Mouse (Mus musculus) testis, adult 2 months (tissue): ENCODE data around the gene Gkn3.

Experiments
- CTCF ChIP-seq: fragments of 200-500 bp; IDR thresholded peaks from 2 replicates; pipeline ENCODE4 v1.5.1; 2012; ENCODE audit warnings: low read depth, mild to moderate bottlenecking, inconsistent platforms, low read length, moderate library complexity; ENCODE audit not compliant: control insufficient read depth, insufficient read depth, insufficient replicate concordance
- POLR2A ChIP-seq: fragments of 200-500 bp; IDR thresholded peaks from 2 replicates; pipeline ENCODE4 v1.6.1; 2012; ENCODE audit warnings: low read depth, mild to moderate bottlenecking, inconsistent platforms, low read length, moderate library complexity; ENCODE audit not compliant: control insufficient read depth

DNA sequence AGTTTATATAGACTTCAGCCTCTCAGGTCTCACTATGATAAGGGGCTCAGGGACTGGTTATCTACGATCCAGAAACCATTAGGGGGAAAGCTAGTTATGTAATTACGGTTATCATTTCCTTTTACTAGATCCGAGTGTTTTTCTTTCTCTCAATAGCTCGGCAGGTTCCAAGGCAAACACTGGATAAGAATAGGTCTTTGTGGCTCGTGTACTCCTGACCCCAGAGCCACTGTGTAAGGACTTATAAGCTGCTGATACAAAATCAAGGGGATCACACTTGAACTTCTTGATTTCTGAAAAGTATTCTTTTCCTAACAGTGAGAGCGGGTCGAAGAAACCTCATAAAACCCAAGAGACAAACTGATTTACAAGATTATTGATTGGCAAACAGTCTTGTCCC lies at the start of gene Gkn3:
- TF ChIP-seq CTCF (no peak), POLR2A (no peak)
